ENCODE assay signal across 8 mouse cellular contexts in genomic region chrX:11807253-11807882, GRCm38 (mm10).
DNase-seq lines count a peak whose midpoint lies in the region; ATAC-seq and TF ChIP-seq lines count a peak whose summit lies in the region.

No protein-coding gene starts in this region.

- H3K4me2 ChIP-seq in liver, embryonic 11.5 days = peak overlapping the region; percentile 73
- peak overlapping the region; percentile 52 for H3K4me2 ChIP-seq in neural tube, embryonic 11.5 days (ENCODE audit: low read depth)

- TF ChIP-seq EP300 in heart, adult 2 months (IDR thresholded peaks at IDR 0.05; ENCODE audit: insufficient read depth, low read depth, low read length) = no peak

- H3K27me3 ChIP-seq in heart, adult 2 months (ENCODE audit: control insufficient read depth, insufficient read depth, low read length) = no peaks in the 10 kb centered on the region
- H3K27me3 ChIP-seq in liver, embryonic 11.5 days (replicated peaks; ENCODE audit: control insufficient read depth, insufficient read depth, low read length) = peaks cover 37% of the 10 kb centered on the region
- peaks cover 23% of the 10 kb centered on the region for H3K27me3 ChIP-seq in neural tube, embryonic 11.5 days (ENCODE audit: control insufficient read depth, insufficient read depth, low read length)

- intact Hi-C loops in heart, adult 2 months (cut with DNase I) = loop anchor here (10.0 kb wide), 3 partner anchors 173 to 347 kb away; no protein-coding TSS in a partner anchor

- ATAC-seq in liver, embryonic 11.5 days (replicated peaks; ENCODE audit: low FRiP score) = peak; percentile 45
- peak; percentile 64 for ATAC-seq in neural tube, embryonic 11.5 days (ENCODE audit: insufficient read depth, low FRiP score, low TSS enrichment)

- H3K79me2 ChIP-seq in heart, adult 2 months (replicated peaks; ENCODE audit: control insufficient read depth, insufficient read depth, low read length) = no peaks in the 10 kb centered on the region

- WGBS in heart, adult 2 months = 2% methylated on average over 58 of the region's 71 CpGs
- WGBS in bone marrow, adult 2 months = 5% methylated on average over 40 of the region's 71 CpGs
- WGBS in liver, embryonic 11.5 days = 5% methylated on average over 54 of the region's 71 CpGs
- WGBS in neural tube, embryonic 11.5 days = 2% methylated on average over 27 of the region's 71 CpGs

- TF ChIP-seq POLR2A in heart, adult 2 months (IDR thresholded peaks at IDR 0.05; ENCODE audit: insufficient read depth, low read depth, low read length) = no peak
- TF ChIP-seq POLR2A in bone marrow, adult 2 months (IDR thresholded peaks at IDR 0.05; ENCODE audit: borderline replicate concordance, control insufficient read depth, low read depth, low read length) = no peak

- DNase-seq in heart, adult 2 months = peak; percentile 42 to 48
- DNase-seq in heart, adult 9 months (ENCODE audit: low spot score in 2 of 2) = no peak
- peak; percentile 36 for DNase-seq in gastrocnemius, postnatal 25 days
- DNase-seq in kidney, adult 9 months = peak; percentile 11
- peak; percentile 44 for DNase-seq in liver, embryonic 11.5 days (ENCODE audit: low spot score)
- peak; percentile 70 for DNase-seq in neural tube, embryonic 11.5 days (ENCODE audit: low spot score)
- no peak for DNase-seq in urinary bladder, postnatal 10 days (ENCODE audit: low spot score)

- no peaks in the 10 kb centered on the region for H3K36me3 ChIP-seq in heart, adult 2 months (ENCODE audit: control insufficient read depth, insufficient read depth, low read length)
- no peaks in the 10 kb centered on the region for H3K36me3 ChIP-seq in liver, embryonic 11.5 days (ENCODE audit: control insufficient read depth, insufficient read depth, low read length)
- no peaks in the 10 kb centered on the region for H3K36me3 ChIP-seq in neural tube, embryonic 11.5 days (ENCODE audit: control insufficient read depth, insufficient read depth, low read length)

- peak overlapping the region; percentile 73 for H3K9ac ChIP-seq in heart, adult 2 months (ENCODE audit: low read depth, low read length)
- peak overlapping the region; percentile 52 for H3K9ac ChIP-seq in liver, embryonic 11.5 days (ENCODE audit: low read depth, low read length)
- H3K9ac ChIP-seq in neural tube, embryonic 11.5 days (ENCODE audit: low read length) = peak overlapping the region; percentile 49

- peaks cover 7% of the 10 kb centered on the region for H3K4me1 ChIP-seq in heart, adult 2 months (ENCODE audit: control insufficient read depth, insufficient read depth, low read length)
- no peaks in the 10 kb centered on the region for H3K4me1 ChIP-seq in bone marrow, adult 2 months (ENCODE audit: control insufficient read depth, insufficient read depth, low read length)
- peaks cover 14% of the 10 kb centered on the region for H3K4me1 ChIP-seq in liver, embryonic 11.5 days (replicated peaks; ENCODE audit: control insufficient read depth, insufficient read depth, low read length)
- H3K4me1 ChIP-seq in neural tube, embryonic 11.5 days (ENCODE audit: control insufficient read depth, insufficient read depth, low read length) = peaks cover 3% of the 10 kb centered on the region; the same call in 1 of the 2 replicates

- peak overlapping the region; percentile 45 for H3K4me3 ChIP-seq in heart, adult 2 months
- H3K4me3 ChIP-seq in bone marrow, adult 2 months (replicated peaks; ENCODE audit: control insufficient read depth, low read depth, low read length) = peak overlapping the region; percentile 18
- H3K4me3 ChIP-seq in liver, embryonic 11.5 days (ENCODE audit: low read depth, low read length) = peak overlapping the region; percentile 47
- H3K4me3 ChIP-seq in neural tube, embryonic 11.5 days (ENCODE audit: low read depth, low read length) = peak overlapping the region; percentile 31

- H3K27ac ChIP-seq in heart, adult 2 months = peak overlapping the region; percentile 54
- H3K27ac ChIP-seq in bone marrow, adult 2 months (ENCODE audit: control insufficient read depth, insufficient read depth, low read depth, low read length, poor library complexity) = no peak overlapping the region
- no peak overlapping the region for H3K27ac ChIP-seq in liver, embryonic 11.5 days (ENCODE audit: low read depth, low read length)
- peak overlapping the region; percentile 58 for H3K27ac ChIP-seq in neural tube, embryonic 11.5 days (ENCODE audit: low read depth, low read length)

- no peaks in the 10 kb centered on the region for H3K9me3 ChIP-seq in liver, embryonic 11.5 days (ENCODE audit: control insufficient read depth, low read length)
- no peaks in the 10 kb centered on the region for H3K9me3 ChIP-seq in neural tube, embryonic 11.5 days (ENCODE audit: control insufficient read depth, low read length)

- no peak for TF ChIP-seq CTCF in heart, adult 2 months (IDR thresholded peaks at IDR 0.05)
- TF ChIP-seq CTCF in bone marrow, adult 2 months (IDR thresholded peaks at IDR 0.05; ENCODE audit: control insufficient read depth, insufficient read depth, low read length) = no peak

Comparison
In these comparisons a context has a peak if more than half of its experiments do, and no peak if none do; other contexts are left out.
1. DNase-seq: peak in heart, adult 2 months (2 of 2), gastrocnemius, postnatal 25 days (single experiment), kidney, adult 9 months (single experiment), liver, embryonic 11.5 days (single experiment) and neural tube, embryonic 11.5 days (single experiment); none in heart, adult 9 months (0 of 2) and urinary bladder, postnatal 10 days (single experiment).
2. H3K27ac ChIP-seq: peak in heart, adult 2 months (single experiment) and neural tube, embryonic 11.5 days (single experiment); none in bone marrow, adult 2 months (single experiment) and liver, embryonic 11.5 days (single experiment).
3. Peak in every context shown above with its lines, with median percentiles within 50 percentile points of each other: H3K4me3 ChIP-seq and H3K9ac ChIP-seq.